Mouse (Mus musculus) heart, embryonic 13.5 days (tissue): ENCODE results near the gene Bola2. TPM values are rescaled to one million over a fixed set of nuclear protein-coding genes. Genes with fewer than 3 reads are reported as not detected.

Source experiments
- ATAC-seq: fragments of 200-750 bp; cut with Nextera tagmentation; 2 replicates; pipeline ENCODE4 v1.8.0; 2017; ENCODE audit warnings: moderate TSS enrichment; ENCODE audit not compliant: insufficient number of reproducible peaks, low FRiP score, low TSS enrichment; ENCODE audit errors: extremely low read depth
- H3K27ac ChIP-seq: fragments of 300-500 bp; sonication (generic); replicated peaks from 2 replicates; pipeline ENCODE4 v1.5.1; 2015; ENCODE audit warnings: moderate library complexity, mild to moderate bottlenecking, inconsistent platforms
- H3K27me3 ChIP-seq: fragments of 300-500 bp; sonication (generic); replicated peaks from 2 replicates; pipeline ENCODE4 v1.6.1; 2015; ENCODE audit warnings: mild to moderate bottlenecking, inconsistent platforms
- H3K36me3 ChIP-seq: fragments of 300-500 bp; sonication (generic); 2 replicates; pipeline ENCODE4 v1.6.1; 2015; ENCODE audit warnings: mild to moderate bottlenecking, inconsistent platforms
- H3K4me1 ChIP-seq: fragments of 300-500 bp; sonication (generic); 2 replicates; pipeline ENCODE4 v1.6.1; 2015; ENCODE audit warnings: inconsistent platforms
- H3K4me2 ChIP-seq: fragments of 300-500 bp; sonication (generic); 2 replicates; pipeline ENCODE4 v1.6.1; 2015; ENCODE audit warnings: inconsistent platforms, mild to moderate bottlenecking, moderate library complexity
- H3K4me3 ChIP-seq: fragments of 300-500 bp; sonication (generic); 2 replicates; pipeline ENCODE4 v1.5.1; 2015; ENCODE audit warnings: moderate library complexity, mild to moderate bottlenecking, inconsistent platforms
- H3K9ac ChIP-seq: fragments of 300-500 bp; sonication (generic); 2 replicates; pipeline ENCODE4 v1.6.1; 2015; ENCODE audit warnings: inconsistent platforms, mild to moderate bottlenecking, moderate library complexity
- H3K9me3 ChIP-seq: fragments of 300-500 bp; sonication (generic); 2 replicates; pipeline ENCODE4 v1.6.1; 2016; ENCODE audit warnings: inconsistent platforms
- WGBS: fragments of 180-500 bp; shearing (Covaris S2); methylation state at CpG from one replicate; pipeline ENCODE4 v1.1.7; 2015; ENCODE audit warnings: mixed read lengths; 5-methylcytosine and 5-hydroxymethylcytosine counted together
- polyA plus RNA-seq: library from polyadenylated mRNA; unstranded; fragments of >200 nt; fragmentation: Nextera tagmentation; extraction: Ambion mirVana; gene quantifications from 2 replicates; pipeline ENCODE4 v1.2.1, GENCODE M21; 2015

The Bola2 gene
- polyA plus RNA-seq, 1 experiment from 2014 or later, result 109 TPM

GRCm38 (mm10) chr7:126689021-126689420 lies 6.2 kb upstream of the Bola2 start:
- H3K4me1 ChIP-seq, result peaks cover 23% of the 10 kb centered on the region
- no peak overlapping the region for H3K4me2 ChIP-seq
- H3K9ac ChIP-seq, result no peak overlapping the region
- H3K9me3 ChIP-seq, result no peaks in the 10 kb centered on the region
- H3K27ac ChIP-seq, result no peak overlapping the region
- no peak for ATAC-seq
- H3K4me3 ChIP-seq, result no peak overlapping the region
- H3K27me3 ChIP-seq, result no peaks in the 10 kb centered on the region
- 67% methylated on average over 3 of the region's 3 CpGs for WGBS
- peaks cover 30% of the 10 kb centered on the region for H3K36me3 ChIP-seq

- no peak overlapping the region for H3K27ac ChIP-seq
- H3K9me3 ChIP-seq, result no peaks in the 10 kb centered on the region
- WGBS, result 86% methylated on average over 3 of the region's 3 CpGs
- no peak overlapping the region for H3K4me2 ChIP-seq
- peaks cover 30% of the 10 kb centered on the region for H3K36me3 ChIP-seq
- no peak overlapping the region for H3K4me3 ChIP-seq
- peaks cover 32% of the 10 kb centered on the region for H3K4me1 ChIP-seq
- H3K27me3 ChIP-seq, result no peaks in the 10 kb centered on the region
- ATAC-seq, result no peak
- no peak overlapping the region for H3K9ac ChIP-seq
These were observed 4.5 kb upstream of the Bola2 start for GRCm38 (mm10) chr7:126690737-126691136.

- H3K4me3 ChIP-seq, result no peak overlapping the region
- H3K27ac ChIP-seq, result no peak overlapping the region
- WGBS, result 90% methylated on average over 4 of the region's 5 CpGs
- peaks cover 31% of the 10 kb centered on the region for H3K4me1 ChIP-seq
- H3K27me3 ChIP-seq, result no peaks in the 10 kb centered on the region
- H3K36me3 ChIP-seq, result peaks cover 30% of the 10 kb centered on the region
- H3K9me3 ChIP-seq, result no peaks in the 10 kb centered on the region
- no peak overlapping the region for H3K4me2 ChIP-seq
- no peak overlapping the region for H3K9ac ChIP-seq
- ATAC-seq, result no peak
These were observed 3.5 kb upstream of the Bola2 start for GRCm38 (mm10) chr7:126691676-126692075.

- Histone ChIP-seq H3K36me3 (peaks cover 36% of the 10 kb centered on the region), H3K4me2 (no peak overlapping the region), H3K4me1 (peaks cover 31% of the 10 kb centered on the region), H3K27ac (no peak overlapping the region), H3K9me3 (no peaks in the 10 kb centered on the region), H3K9ac (no peak overlapping the region), H3K4me3 (no peak overlapping the region), H3K27me3 (no peaks in the 10 kb centered on the region)
- 89% methylated on average over 26 of the region's 26 CpGs for WGBS
- no peak for ATAC-seq
These were observed 2.8 kb upstream of the Bola2 start for GRCm38 (mm10) chr7:126692426-126692825.

GRCm38 (mm10) chr7:126693256-126693655 lies 1.9 kb upstream of the Bola2 start:
- 36% methylated on average over 3 of the region's 3 CpGs for WGBS
- peaks cover 36% of the 10 kb centered on the region for H3K36me3 ChIP-seq

GRCm38 (mm10) chr7:126693781-126694180 lies 1.4 kb upstream of the Bola2 start:
- peak overlapping the region; percentile 59; the same call in 1 of the 2 replicates for H3K9ac ChIP-seq
- H3K4me2 ChIP-seq, result no peak overlapping the region; the same call in 1 of the 2 replicates
- H3K4me3 ChIP-seq, result no peak overlapping the region
- peaks cover 27% of the 10 kb centered on the region for H3K4me1 ChIP-seq
- no peaks in the 10 kb centered on the region for H3K9me3 ChIP-seq
- ATAC-seq, result no peak
- 87% methylated on average over 7 of the region's 7 CpGs for WGBS
- no peaks in the 10 kb centered on the region for H3K27me3 ChIP-seq
- H3K27ac ChIP-seq, result no peak overlapping the region
- peaks cover 36% of the 10 kb centered on the region for H3K36me3 ChIP-seq

More at GRCm38 (mm10) chr7:126693256-126693655, 1.9 kb upstream of the Bola2 start:
- Histone ChIP-seq H3K4me1 (peaks cover 27% of the 10 kb centered on the region), H3K27me3 (no peaks in the 10 kb centered on the region), H3K9ac (no peak overlapping the region), H3K4me2 (no peak overlapping the region; the same call in 1 of the 2 replicates), H3K4me3 (no peak overlapping the region), H3K27ac (no peak overlapping the region), H3K9me3 (no peaks in the 10 kb centered on the region)
- no peak for ATAC-seq

GRCm38 (mm10) chr7:126694441-126695051 lies 655 bp upstream of the Bola2 start:
- 52% methylated on average over 10 of the region's 10 CpGs for WGBS

GRCm38 (mm10) chr7:126695631-126696207 lies 518 bp downstream of the Bola2 start, which contains the start of gene Slx1b:
TSS of gene Slx1b (minus strand) at chr7:126695784.
- Histone ChIP-seq H3K4me1 (peaks cover 30% of the 10 kb centered on the region), H3K27me3 (no peaks in the 10 kb centered on the region), H3K4me2 (peak within 1 kb of the TSS; percentile 79), H3K27ac (peak within 1 kb of the TSS; percentile 96), H3K36me3 (peaks cover 26% of the 10 kb centered on the region), H3K4me3 (peak within 1 kb of the TSS; percentile 72), H3K9me3 (no peaks in the 10 kb centered on the region), H3K9ac (peak within 1 kb of the TSS; percentile 92)
- WGBS, result under 1% methylated on average over 40 of the region's 40 CpGs
- peak; percentile 96 for ATAC-seq

More at GRCm38 (mm10) chr7:126694441-126695051, 655 bp upstream of the Bola2 start:
- peak overlapping the region; percentile 72 for H3K4me3 ChIP-seq
- peaks cover 34% of the 10 kb centered on the region for H3K36me3 ChIP-seq
- H3K4me2 ChIP-seq, result peak overlapping the region; percentile 79
- peaks cover 27% of the 10 kb centered on the region for H3K4me1 ChIP-seq
- peak overlapping the region; percentile 96; the same call in 1 of the 2 replicates for H3K27ac ChIP-seq
- H3K27me3 ChIP-seq, result no peaks in the 10 kb centered on the region
- no peaks in the 10 kb centered on the region for H3K9me3 ChIP-seq
- H3K9ac ChIP-seq, result peak overlapping the region; percentile 92
- ATAC-seq, result no peak

- Histone ChIP-seq H3K27me3 (no peaks in the 10 kb centered on the region), H3K27ac (no peak overlapping the region), H3K9ac (peak overlapping the region; percentile 86), H3K4me3 (peak overlapping the region; percentile 72), H3K36me3 (peaks cover 20% of the 10 kb centered on the region), H3K4me2 (peak overlapping the region; percentile 79), H3K9me3 (no peaks in the 10 kb centered on the region), H3K4me1 (peaks cover 35% of the 10 kb centered on the region)
- WGBS, result 4% methylated on average over 17 of the region's 17 CpGs
- no peak for ATAC-seq
These were observed 1.1 kb downstream of the Bola2 start for GRCm38 (mm10) chr7:126696303-126696702.

GRCm38 (mm10) chr7:126696886-126697285 lies 1.7 kb downstream of the Bola2 start:
- no peak overlapping the region for H3K27ac ChIP-seq
- H3K9ac ChIP-seq, result peak overlapping the region; percentile 86
- WGBS, result 80% methylated on average over 3 of the region's 3 CpGs
- peaks cover 4% of the 10 kb centered on the region for H3K27me3 ChIP-seq
- peaks cover 38% of the 10 kb centered on the region for H3K4me1 ChIP-seq
- H3K4me2 ChIP-seq, result peak overlapping the region; percentile 79
- H3K9me3 ChIP-seq, result no peaks in the 10 kb centered on the region
- H3K36me3 ChIP-seq, result peaks cover 14% of the 10 kb centered on the region
- no peak for ATAC-seq
- H3K4me3 ChIP-seq, result peak overlapping the region; percentile 72

- 88% methylated on average over 8 of the region's 8 CpGs for WGBS
- H3K27ac ChIP-seq, result no peak overlapping the region
- no peak overlapping the region for H3K4me2 ChIP-seq
These were observed 2.6 kb downstream of the Bola2 start for GRCm38 (mm10) chr7:126697838-126698237.

More at GRCm38 (mm10) chr7:126697838-126698237, 2.6 kb downstream of the Bola2 start:
- H3K27me3 ChIP-seq, result peaks cover 14% of the 10 kb centered on the region
- ATAC-seq, result no peak
- H3K9me3 ChIP-seq, result no peaks in the 10 kb centered on the region
- no peak overlapping the region for H3K4me3 ChIP-seq
- no peak overlapping the region for H3K9ac ChIP-seq
- peaks cover 38% of the 10 kb centered on the region for H3K4me1 ChIP-seq
- 0 out of 2 replicates have a peak, but pooled peaks cover 6% of the 10 kb centered on the region for H3K36me3 ChIP-seq
